13 mouse cellular contexts compared by ENCODE assay signal in the genomic region with DNA sequence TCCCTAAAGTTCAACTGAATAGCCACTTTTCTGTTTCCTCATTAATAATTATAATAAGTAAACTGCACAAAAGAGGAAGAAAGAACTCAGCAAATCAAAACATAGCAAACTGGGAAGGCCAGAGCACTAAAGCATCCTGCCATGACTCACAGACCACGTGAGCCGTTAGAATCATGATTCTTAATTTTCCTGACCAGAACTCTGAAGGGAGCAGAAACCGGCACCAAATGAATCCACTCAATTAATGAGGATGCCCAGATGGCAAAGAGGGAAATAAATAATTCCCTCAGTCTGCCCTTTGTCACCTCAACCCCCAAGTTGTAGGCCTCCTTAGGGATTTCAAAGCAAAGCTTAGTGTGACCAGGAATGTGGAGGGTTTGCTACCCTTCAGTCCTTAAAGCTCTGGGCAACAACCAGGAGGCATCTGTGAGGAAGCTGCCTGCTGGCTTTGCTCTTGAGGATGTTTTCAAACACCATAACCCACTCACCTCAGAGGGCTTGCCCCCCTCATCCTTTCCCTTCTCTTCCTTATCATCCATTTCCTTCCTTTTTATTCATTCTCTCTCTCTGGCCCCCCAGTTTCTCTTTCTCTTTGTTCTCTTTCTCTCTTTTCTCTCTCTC.
DNase-seq lines count a peak whose midpoint lies in the region; ATAC-seq and TF ChIP-seq lines count a peak whose summit lies in the region.
"Had no signal": no experiment of that assay in that cellular context is flagged by ENCODE, and none has a peak within 500 bp of the region (broad histone marks: within the 10 kb centered on the region; RNA-seq: fewer than 3 reads in every experiment).

No protein-coding gene starts in this region.

- peak overlapping the region; percentile 69 for H3K27ac ChIP-seq in heart, embryonic 10.5 days
- H3K27ac ChIP-seq in midbrain, embryonic 11.5 days (ENCODE audit: low read depth, low read length), result no peak overlapping the region
- no peak overlapping the region for H3K27ac ChIP-seq in midbrain, embryonic 15.5 days
- H3K27ac ChIP-seq in bone marrow macrophage, adult 2 months (ENCODE audit: insufficient read depth, low read depth, low read length), result peak overlapping the region; percentile 97
- peak overlapping the region; percentile 97 for H3K27ac ChIP-seq in macrophage
- H3K27ac ChIP-seq: stomach, postnatal 0 days had no signal

- no peak for TF ChIP-seq POLR2A in bone marrow macrophage, adult 2 months (IDR thresholded peaks at IDR 0.05; ENCODE audit: borderline replicate concordance, low read depth, low read length)

- no peak for ATAC-seq in midbrain, embryonic 11.5 days (ENCODE audit: low FRiP score)
- no peak for ATAC-seq in midbrain, embryonic 15.5 days (replicated peaks)
- ATAC-seq in inflammation-experienced regulatory T-cells, adult 6 months, result no peak
- ATAC-seq: forebrain, embryonic 16.5 days; hindbrain, postnatal 0 days had no signal

- H3K9me3 ChIP-seq in heart, embryonic 10.5 days, result no peaks in the 10 kb centered on the region
- H3K9me3 ChIP-seq in midbrain, embryonic 11.5 days (ENCODE audit: control insufficient read depth, low read length), result peaks cover 2% of the 10 kb centered on the region; the same call in 1 of the 2 replicates
- no peaks in the 10 kb centered on the region for H3K9me3 ChIP-seq in midbrain, embryonic 15.5 days

- no peaks in the 10 kb centered on the region for H3K79me2 ChIP-seq in macrophage (ENCODE audit: inconsistent target)

- no peak overlapping the region for H3K4me2 ChIP-seq in midbrain, embryonic 11.5 days
- no peak overlapping the region for H3K4me2 ChIP-seq in midbrain, embryonic 15.5 days
- H3K4me2 ChIP-seq: lung, embryonic 14.5 days had no signal

- no peaks in the 10 kb centered on the region for H3K27me3 ChIP-seq in heart, embryonic 10.5 days (ENCODE audit: insufficient read depth, poor library complexity, severe bottlenecking)
- no peaks in the 10 kb centered on the region for H3K27me3 ChIP-seq in midbrain, embryonic 11.5 days (ENCODE audit: control insufficient read depth, insufficient read depth, low read length)
- H3K27me3 ChIP-seq in midbrain, embryonic 15.5 days (replicated peaks), result no peaks in the 10 kb centered on the region

- TF ChIP-seq CTCF in bone marrow macrophage, adult 2 months (IDR thresholded peaks at IDR 0.05; ENCODE audit: low read depth, low read length), result no peak

- no peak overlapping the region for H3K4me3 ChIP-seq in heart, embryonic 10.5 days
- H3K4me3 ChIP-seq in midbrain, embryonic 11.5 days (ENCODE audit: low read depth, low read length), result no peak overlapping the region
- no peak overlapping the region for H3K4me3 ChIP-seq in midbrain, embryonic 15.5 days
- H3K4me3 ChIP-seq in bone marrow macrophage, adult 2 months (ENCODE audit: insufficient read depth, low read length), result 0 out of 2 replicates have a peak overlapping the region, but pooled peaks have one; percentile 26
- H3K4me3 ChIP-seq in macrophage (ENCODE audit: inconsistent target), result no peak overlapping the region

- peaks cover 6% of the 10 kb centered on the region for H3K4me1 ChIP-seq in heart, embryonic 10.5 days
- H3K4me1 ChIP-seq in midbrain, embryonic 11.5 days (ENCODE audit: control insufficient read depth, insufficient read depth, low read length), result peaks cover 8% of the 10 kb centered on the region
- peaks cover 8% of the 10 kb centered on the region; the same call in 1 of the 2 replicates for H3K4me1 ChIP-seq in midbrain, embryonic 15.5 days
- peaks cover 31% of the 10 kb centered on the region for H3K4me1 ChIP-seq in bone marrow macrophage, adult 2 months (ENCODE audit: control insufficient read depth, insufficient read depth, low read length)

- intact Hi-C loops in heart, postnatal 10 days (cut with DNase I), result no loop called here

- DNase-seq in heart, embryonic 10.5 days (ENCODE audit: low spot score), result no peak
- no peak for DNase-seq in heart, postnatal 10 days
- peak; percentile 86 for DNase-seq in midbrain, embryonic 11.5 days (ENCODE audit: low spot score, missing footprints)
- no peak for DNase-seq in layer of hippocampus, postnatal 14 days (ENCODE audit: low spot score in 2 of 2)
- DNase-seq: layer of hippocampus, postnatal 36 days had no signal

- 61% methylated on average over 3 of the region's 3 CpGs for WGBS in heart, embryonic 10.5 days
- WGBS in midbrain, embryonic 11.5 days, result 65% methylated on average over 3 of the region's 3 CpGs
- WGBS in midbrain, embryonic 15.5 days, result 41% methylated on average over 3 of the region's 3 CpGs
- 6% methylated on average over 3 of the region's 3 CpGs for WGBS in macrophage (ENCODE audit: missing documents)

- H3K9ac ChIP-seq in midbrain, embryonic 11.5 days (ENCODE audit: low read length), result no peak overlapping the region
- H3K9ac ChIP-seq in midbrain, embryonic 15.5 days, result no peak overlapping the region
- H3K9ac ChIP-seq: lung, embryonic 14.5 days had no signal

- no peaks in the 10 kb centered on the region for H3K36me3 ChIP-seq in heart, embryonic 10.5 days
- no peaks in the 10 kb centered on the region for H3K36me3 ChIP-seq in midbrain, embryonic 11.5 days (ENCODE audit: control insufficient read depth, insufficient read depth, low read length)
- H3K36me3 ChIP-seq in midbrain, embryonic 15.5 days (replicated peaks), result no peaks in the 10 kb centered on the region
- no peaks in the 10 kb centered on the region for H3K36me3 ChIP-seq in macrophage (ENCODE audit: inconsistent target)

Comparison
In these comparisons a context has a peak if more than half of its experiments do, and no peak if none do; other contexts are left out.
1. H3K27ac ChIP-seq: peak in heart, embryonic 10.5 days (single experiment), bone marrow macrophage, adult 2 months (single experiment) and macrophage (single experiment); none in midbrain, embryonic 11.5 days (single experiment) and midbrain, embryonic 15.5 days (single experiment).